Mouse (Mus musculus) left cerebral cortex, adult 2 months (tissue): Measurements from ENCODE around the gene Hamp2. TPM values are rescaled to one million over a fixed set of nuclear protein-coding genes. Genes with fewer than 3 reads are reported as not detected.
A peak's percentile ranks its signal among the peaks of the same experiment; 100 is the strongest.

Experiments
- DNase-seq, 2 experiments: peaks; one replicate each; pipeline ENCODE4 v3.0.0; 2021 to 2022; ENCODE audit warnings: low spot score in 2 of 2, mixed read lengths in 1 of 2; ENCODE audit errors: extremely low spot score in 1 of 2
- H3K27ac ChIP-seq: fragments of 200-600 bp; 2 replicates; pipeline ENCODE4 v1.8.1; 2022
- H3K4me3 ChIP-seq: fragments of 200-600 bp; 2 replicates; pipeline ENCODE4 v1.8.1; 2022
- CTCF ChIP-seq: fragments of 200-600 bp; IDR thresholded peaks from 2 replicates; pipeline ENCODE4 v1.8.1; 2022; ENCODE audit warnings: antibody characterized with exemption, mild to moderate bottlenecking, moderate library complexity
- intact Hi-C: fragments of 180-260 bp; cut with DNase I; formaldehyde crosslinking; loops from one replicate; pipeline ENCODE4 v1.15.1; 2025
- total RNA-seq, 2 experiments: library from RNA; stranded (reverse); gene quantifications; 2 replicates each; pipeline ENCODE4 v1.2.3; 2021

Gene Hamp2
- total RNA-seq, 2 experiments from 2014 or later, result not detected

- no peak overlapping the region for H3K4me3 ChIP-seq
- H3K27ac ChIP-seq, result no peak overlapping the region
- TF ChIP-seq CTCF, result no peak
- intact Hi-C loops, result loop anchor here (5.0 kb wide), 2 partner anchors 137 to 373 kb away; partner anchors contain the start of gene Kmt2b
- no peak for DNase-seq
These were observed 35.4 kb upstream of the Hamp2 start for GRCm38 (mm10) chr7:30959786-30960349.

- intact Hi-C loops, result loop anchor here (5.0 kb wide), 2 partner anchors 138 to 372 kb away; partner anchors contain the start of gene Kmt2b
- TF ChIP-seq CTCF, result no peak
These were observed 34.5 kb upstream of the Hamp2 start for GRCm38 (mm10) chr7:30958866-30959487.

GRCm38 (mm10) chr7:30958109-30958865 lies 33.8 kb upstream of the Hamp2 start:
- DNase-seq, result no peak
- peak overlapping the region; percentile 100 for H3K27ac ChIP-seq
- intact Hi-C loops, result loop anchor here (5.0 kb wide), 2 partner anchors 139 to 371 kb away; partner anchors contain the start of gene Kmt2b
- peak overlapping the region; percentile 75 for H3K4me3 ChIP-seq
- no peak for TF ChIP-seq CTCF

More at GRCm38 (mm10) chr7:30958866-30959487, 34.5 kb upstream of the Hamp2 start:
- no peak overlapping the region for H3K4me3 ChIP-seq
- no peak for DNase-seq
- no peak overlapping the region for H3K27ac ChIP-seq

DNA sequence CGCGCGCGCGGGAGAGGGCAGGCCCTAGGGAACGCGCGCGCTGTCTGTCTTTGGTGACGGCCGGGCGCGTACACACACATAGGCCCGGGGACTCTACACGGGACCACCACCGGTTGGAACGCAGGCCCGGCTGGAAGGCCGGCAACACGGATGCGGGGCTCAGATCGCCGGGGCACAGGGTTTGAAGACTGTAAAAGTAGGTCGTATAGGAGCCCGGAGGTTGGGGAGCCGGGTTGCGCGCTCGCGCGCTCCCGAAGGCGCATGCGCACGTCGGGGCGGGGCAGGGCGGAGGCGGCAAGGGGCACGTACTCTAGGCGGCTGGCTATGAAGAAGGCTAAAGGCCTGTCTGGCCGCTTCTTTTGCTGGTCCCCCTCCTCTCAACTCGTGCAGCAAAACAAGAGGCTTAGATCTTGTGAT lies 32.9 kb upstream of the Hamp2 start:
- TF ChIP-seq CTCF, result no peak
- H3K27ac ChIP-seq, result peak overlapping the region; percentile 100
- peak overlapping the region; percentile 75 for H3K4me3 ChIP-seq
- peak; percentile 90 to 92 for DNase-seq
- intact Hi-C loops, result loop anchor here (1.0 to 5.0 kb wide), 4 partner anchors 60 to 370 kb away; partner anchors contain the start of gene Kmt2b

- peak; percentile 79 to 84 for DNase-seq
- peak within 1 kb of the TSS; percentile 75 for H3K4me3 ChIP-seq
- intact Hi-C loops, result loop anchor here (1.0 to 5.0 kb wide), 4 partner anchors 60 to 370 kb away; partner anchors contain the start of gene Kmt2b
- H3K27ac ChIP-seq, result peak within 1 kb of the TSS; percentile 100
- TF ChIP-seq CTCF, result no peak
These were observed 32.4 kb upstream of the Hamp2 start, which contains the start of gene Usf2 for GRCm38 (mm10) chr7:30956756-30957366. TSS of gene Usf2 (minus strand) at chr7:30956803.

DNA sequence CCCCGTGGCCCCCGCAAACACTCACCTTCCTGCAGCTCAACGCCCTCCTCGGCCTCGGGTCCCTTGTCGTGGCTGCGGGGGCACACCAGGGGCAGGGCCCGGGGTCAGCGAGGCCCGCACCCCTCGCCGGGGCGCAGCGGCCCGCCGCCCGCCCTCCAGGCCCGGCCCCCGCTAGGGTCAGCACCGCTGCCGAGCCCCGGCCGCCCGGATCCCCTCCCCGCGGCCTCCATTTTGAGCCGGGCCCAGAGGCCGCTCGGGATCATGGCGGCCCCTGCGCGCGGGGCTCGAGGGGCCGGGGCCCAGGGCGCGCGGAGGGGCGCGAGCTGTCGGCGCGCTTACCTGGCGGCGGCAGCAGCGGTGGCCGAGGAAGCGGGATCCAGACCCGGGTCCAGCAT lies 31.9 kb upstream of the Hamp2 start:
- peak overlapping the region; percentile 75 for H3K4me3 ChIP-seq
- peak overlapping the region; percentile 100 for H3K27ac ChIP-seq
- DNase-seq, result peak; percentile 45 to 49
- no peak for TF ChIP-seq CTCF
- intact Hi-C loops, result loop anchor here (2.0 to 5.0 kb wide), 3 partner anchors 96 to 369 kb away; partner anchors contain the start of gene Kmt2b

- Histone ChIP-seq H3K27ac (peak overlapping the region; percentile 100), H3K4me3 (peak overlapping the region; percentile 75)
- intact Hi-C loops, result loop anchor here (2.0 to 5.0 kb wide), 3 partner anchors 97 to 368 kb away; partner anchors contain the start of gene Kmt2b
- TF ChIP-seq CTCF, result peak; percentile 81
- peak; percentile 78 to 82 for DNase-seq
These were observed 31.3 kb upstream of the Hamp2 start for GRCm38 (mm10) chr7:30955584-30956356.

GRCm38 (mm10) chr7:30954971-30955520 lies 30.6 kb upstream of the Hamp2 start:
- Histone ChIP-seq H3K27ac (peak overlapping the region; percentile 100; the same call in 1 of the 2 replicates), H3K4me3 (peak overlapping the region; percentile 75)
- no peak for TF ChIP-seq CTCF
- intact Hi-C loops, result loop anchor here (5.0 kb wide), 2 partner anchors 142 to 368 kb away; partner anchors contain the start of gene Kmt2b
- DNase-seq, result no peak

- Histone ChIP-seq H3K4me3 (no peak overlapping the region), H3K27ac (peak overlapping the region; percentile 24; the same call in 1 of the 2 replicates)
- no peak for DNase-seq
- intact Hi-C loops, result no loop called here
- TF ChIP-seq CTCF, result no peak; the same call in 1 of the 2 replicates
These were observed 29.6 kb upstream of the Hamp2 start for GRCm38 (mm10) chr7:30954036-30954435.

DNA sequence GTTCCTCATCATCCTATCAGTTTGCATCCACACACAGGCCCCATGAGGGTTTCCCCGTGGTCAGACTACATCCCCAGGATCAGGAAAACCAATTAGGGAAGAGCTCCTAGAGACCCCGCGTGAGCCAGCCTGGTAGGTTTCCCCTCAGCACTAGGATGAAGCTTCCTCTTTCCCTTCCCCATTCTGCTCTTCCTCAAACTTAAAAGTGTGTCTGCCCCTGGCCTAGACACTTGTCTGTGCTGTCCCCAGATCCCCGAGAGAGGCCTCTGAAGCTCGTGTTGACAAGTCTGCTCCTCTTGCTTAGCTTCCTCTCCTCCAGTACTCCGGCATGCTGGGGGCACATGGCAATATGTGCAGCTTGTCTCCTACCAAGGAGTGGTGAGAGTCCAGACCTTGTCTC lies 29.0 kb upstream of the Hamp2 start:
- TF ChIP-seq CTCF, result no peak
- no peak for DNase-seq
- intact Hi-C loops, result no loop called here
- Histone ChIP-seq H3K27ac (peak overlapping the region; percentile 24; the same call in 1 of the 2 replicates), H3K4me3 (no peak overlapping the region)
